24 mouse cellular contexts compared by ENCODE assay signal in the genomic region with DNA sequence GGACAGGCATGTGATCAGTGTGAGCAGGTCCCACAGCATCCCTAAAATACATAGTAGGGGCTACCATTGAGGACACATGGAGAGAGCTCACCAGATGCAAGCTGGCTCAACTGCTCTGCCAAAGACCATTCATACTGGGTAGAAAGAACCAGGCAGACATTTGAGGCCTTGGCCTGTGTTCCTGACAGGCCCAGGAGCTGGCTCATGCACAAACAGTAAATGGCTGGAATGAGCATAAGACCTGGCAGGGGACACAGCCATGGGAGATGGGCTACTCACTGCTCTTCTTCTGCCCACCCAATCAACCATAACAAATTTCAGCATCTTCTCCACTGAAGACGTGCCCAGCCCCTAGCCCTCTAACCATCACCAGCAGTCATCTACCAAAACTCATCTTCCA.
"Had no signal": no experiment of that assay in that cellular context is flagged by ENCODE, and none has a peak within 500 bp of the region (broad histone marks: within the 10 kb centered on the region; RNA-seq: fewer than 3 reads in every experiment).

No protein-coding gene starts in this region.

- DNase-seq: gastrocnemius, postnatal 14 days; gastrocnemius, postnatal 36 days; heart, adult 11 months; heart, adult 2 months; heart, postnatal 10 days; heart, postnatal 36 days; kidney, adult 11 months; kidney, adult 2 months; kidney, adult 9 months; kidney, postnatal 14 days; kidney, postnatal 36 days; layer of hippocampus, adult 9-11 months; layer of hippocampus, postnatal 36 days had no signal

- H3K9ac ChIP-seq: hindbrain, embryonic 12.5 days; hindbrain, embryonic 14.5 days; kidney, embryonic 15.5 days; limb, embryonic 13.5 days; limb, embryonic 15.5 days; liver, embryonic 12.5 days; liver, embryonic 14.5 days had no signal

- H3K4me3 ChIP-seq: heart, adult 2 months; hindbrain, embryonic 12.5 days; kidney, embryonic 15.5 days; limb, embryonic 13.5 days; limb, embryonic 15.5 days; liver, embryonic 12.5 days had no signal

- H3K4me2 ChIP-seq: heart, embryonic 11.5 days; hindbrain, embryonic 12.5 days; hindbrain, embryonic 14.5 days; kidney, embryonic 15.5 days; limb, embryonic 13.5 days; limb, embryonic 15.5 days; liver, embryonic 12.5 days had no signal

- ATAC-seq: hindbrain, embryonic 16.5 days; intestine, embryonic 16.5 days; liver, embryonic 12.5 days had no signal

- H3K27ac ChIP-seq: heart, adult 2 months; hindbrain, embryonic 12.5 days; hindbrain, embryonic 14.5 days; kidney, embryonic 15.5 days; kidney, postnatal 0 days; limb, embryonic 13.5 days; limb, embryonic 15.5 days; liver, embryonic 12.5 days; liver, embryonic 14.5 days had no signal

- H3K4me1 ChIP-seq: limb, embryonic 13.5 days; limb, embryonic 15.5 days; liver, embryonic 12.5 days had no signal

- H3K27me3 ChIP-seq: hindbrain, embryonic 12.5 days; kidney, embryonic 15.5 days; limb, embryonic 13.5 days; limb, embryonic 15.5 days; liver, embryonic 12.5 days had no signal

- H3K9me3 ChIP-seq: hindbrain, embryonic 12.5 days; kidney, embryonic 15.5 days; limb, embryonic 13.5 days; limb, embryonic 15.5 days; liver, embryonic 12.5 days had no signal
